Mouse (Mus musculus) embryonic facial prominence, embryonic 13.5 days (tissue): ENCODE measurements around the gene Lad1. TPM values are rescaled to one million over a fixed set of nuclear protein-coding genes. Genes with fewer than 3 reads are reported as not detected.

Source experiments
- ATAC-seq: fragments of 200-750 bp; cut with Nextera tagmentation; 2 replicates; pipeline ENCODE4 v1.8.0; 2017; ENCODE audit warnings: low read depth; ENCODE audit not compliant: insufficient number of reproducible peaks, insufficient read depth, low FRiP score, low TSS enrichment
- H3K27ac ChIP-seq: fragments of 300-500 bp; sonication (generic); 2 replicates; pipeline ENCODE4 v1.5.1; 2015; ENCODE audit warnings: moderate library complexity, mild to moderate bottlenecking, inconsistent platforms
- H3K27me3 ChIP-seq: fragments of 300-500 bp; sonication (generic); 2 replicates; pipeline ENCODE4 v1.6.1; 2015; ENCODE audit warnings: mild to moderate bottlenecking, inconsistent platforms
- H3K36me3 ChIP-seq: fragments of 300-500 bp; sonication (generic); 2 replicates; pipeline ENCODE4 v1.6.1; 2015; ENCODE audit warnings: mild to moderate bottlenecking, inconsistent platforms
- H3K4me1 ChIP-seq: fragments of 300-500 bp; sonication (generic); 2 replicates; pipeline ENCODE4 v1.6.1; 2015; ENCODE audit warnings: inconsistent platforms
- H3K4me2 ChIP-seq: fragments of 300-500 bp; sonication (generic); 2 replicates; pipeline ENCODE4 v1.6.1; 2015; ENCODE audit warnings: moderate library complexity, mild to moderate bottlenecking, inconsistent platforms
- H3K4me3 ChIP-seq: fragments of 300-500 bp; sonication (generic); 2 replicates; pipeline ENCODE4 v1.5.1; 2015; ENCODE audit warnings: mild to moderate bottlenecking, inconsistent platforms
- H3K9ac ChIP-seq: fragments of 300-500 bp; sonication (generic); 2 replicates; pipeline ENCODE4 v1.6.1; 2015; ENCODE audit warnings: mild to moderate bottlenecking, inconsistent platforms
- H3K9me3 ChIP-seq: fragments of 300-500 bp; sonication (generic); 2 replicates; pipeline ENCODE4 v1.6.1; 2016; ENCODE audit warnings: inconsistent platforms
- WGBS: fragments of 180-500 bp; shearing (Covaris S2); methylation state at CpG from one replicate; pipeline ENCODE4 v1.1.7; 2015; ENCODE audit warnings: mixed read lengths; 5-methylcytosine and 5-hydroxymethylcytosine counted together
- polyA plus RNA-seq: library from polyadenylated mRNA; unstranded; fragments of >200 nt; fragmentation: Nextera tagmentation; extraction: Ambion mirVana; gene quantifications from 2 replicates; pipeline ENCODE4 v1.2.1, GENCODE M21; 2015

The Lad1 gene
- polyA plus RNA-seq, 1 experiment from 2014 or later: 13.2 TPM

- Histone ChIP-seq H3K27me3 (no peaks in the 10 kb centered on the region), H3K9ac (no peak overlapping the region), H3K4me3 (no peak overlapping the region), H3K4me2 (no peak overlapping the region), H3K4me1 (peaks cover 11% of the 10 kb centered on the region), H3K36me3 (no peaks in the 10 kb centered on the region), H3K9me3 (no peaks in the 10 kb centered on the region), H3K27ac (no peak overlapping the region)
- 75% methylated on average over 12 of the region's 12 CpGs for WGBS
- no peak; the same call in 1 of the 2 replicates for ATAC-seq
Observed at GRCm38 (mm10) chr1:135850722-135851512, 32.5 kb downstream of the Lad1 start.

GRCm38 (mm10) chr1:135852044-135852756 lies 33.8 kb downstream of the Lad1 start:
- 47% methylated on average over 13 of the region's 13 CpGs for WGBS
- Histone ChIP-seq H3K9ac (no peak overlapping the region), H3K4me1 (peaks cover 11% of the 10 kb centered on the region), H3K36me3 (no peaks in the 10 kb centered on the region), H3K4me2 (no peak overlapping the region), H3K27ac (no peak overlapping the region), H3K4me3 (no peak overlapping the region), H3K9me3 (no peaks in the 10 kb centered on the region), H3K27me3 (no peaks in the 10 kb centered on the region)
- ATAC-seq: no peak

- no peak for ATAC-seq
- 79% methylated on average over 4 of the region's 4 CpGs for WGBS
- peaks cover 11% of the 10 kb centered on the region for H3K4me1 ChIP-seq
- no peak overlapping the region for H3K4me3 ChIP-seq
- no peak overlapping the region for H3K9ac ChIP-seq
- no peaks in the 10 kb centered on the region for H3K36me3 ChIP-seq
- H3K4me2 ChIP-seq: no peak overlapping the region
- H3K27me3 ChIP-seq: no peaks in the 10 kb centered on the region
- H3K9me3 ChIP-seq: no peaks in the 10 kb centered on the region
- H3K27ac ChIP-seq: no peak overlapping the region
Observed at GRCm38 (mm10) chr1:135853200-135853599, 34.8 kb downstream of the Lad1 start.

GRCm38 (mm10) chr1:135854591-135855343 lies 36.4 kb downstream of the Lad1 start:
- Histone ChIP-seq H3K9ac (no peak overlapping the region), H3K27ac (no peak overlapping the region), H3K36me3 (no peaks in the 10 kb centered on the region), H3K9me3 (no peaks in the 10 kb centered on the region), H3K4me1 (peaks cover 11% of the 10 kb centered on the region), H3K4me2 (no peak overlapping the region), H3K27me3 (no peaks in the 10 kb centered on the region), H3K4me3 (no peak overlapping the region)
- WGBS: 83% methylated on average over 6 of the region's 6 CpGs
- no peak for ATAC-seq

- Histone ChIP-seq H3K9ac (no peak overlapping the region), H3K4me2 (no peak overlapping the region), H3K4me3 (no peak overlapping the region), H3K4me1 (peaks cover 11% of the 10 kb centered on the region), H3K9me3 (no peaks in the 10 kb centered on the region), H3K27me3 (no peaks in the 10 kb centered on the region), H3K27ac (no peak overlapping the region), H3K36me3 (no peaks in the 10 kb centered on the region)
- 88% methylated on average over 1 of the region's 1 CpGs for WGBS
- no peak for ATAC-seq
Observed at GRCm38 (mm10) chr1:135855344-135855687, 36.9 kb downstream of the Lad1 start.

- 57% methylated on average over 4 of the region's 4 CpGs for WGBS
- no peak overlapping the region for H3K9ac ChIP-seq
- no peak overlapping the region for H3K4me2 ChIP-seq
- no peaks in the 10 kb centered on the region for H3K36me3 ChIP-seq
- H3K9me3 ChIP-seq: no peaks in the 10 kb centered on the region
- H3K27me3 ChIP-seq: no peaks in the 10 kb centered on the region
- ATAC-seq: no peak
- no peak overlapping the region for H3K27ac ChIP-seq
- peaks cover 11% of the 10 kb centered on the region for H3K4me1 ChIP-seq
- no peak overlapping the region for H3K4me3 ChIP-seq
Observed at GRCm38 (mm10) chr1:135856070-135856469, 37.7 kb downstream of the Lad1 start.

- Histone ChIP-seq H3K9me3 (no peaks in the 10 kb centered on the region), H3K27ac (no peak overlapping the region), H3K36me3 (no peaks in the 10 kb centered on the region), H3K4me3 (no peak overlapping the region), H3K9ac (no peak overlapping the region), H3K27me3 (no peaks in the 10 kb centered on the region), H3K4me1 (peaks cover 4% of the 10 kb centered on the region; the same call in 1 of the 2 replicates), H3K4me2 (no peak overlapping the region)
- ATAC-seq: no peak
- WGBS: 57% methylated on average over 11 of the region's 11 CpGs
Observed at GRCm38 (mm10) chr1:135857137-135857775, 38.9 kb downstream of the Lad1 start.

- no peaks in the 10 kb centered on the region for H3K9me3 ChIP-seq
- no peak overlapping the region for H3K9ac ChIP-seq
- no peaks in the 10 kb centered on the region for H3K27me3 ChIP-seq
- H3K36me3 ChIP-seq: no peaks in the 10 kb centered on the region
- H3K27ac ChIP-seq: no peak overlapping the region
- H3K4me1 ChIP-seq: no peaks in the 10 kb centered on the region
- H3K4me3 ChIP-seq: no peak overlapping the region
- ATAC-seq: no peak
- H3K4me2 ChIP-seq: no peak overlapping the region
- WGBS: 92% methylated on average over 7 of the region's 7 CpGs
Observed at GRCm38 (mm10) chr1:135858533-135858932, 40.1 kb downstream of the Lad1 start.

GRCm38 (mm10) chr1:135861091-135861490 lies 42.7 kb downstream of the Lad1 start:
- Histone ChIP-seq H3K4me1 (no peaks in the 10 kb centered on the region), H3K9me3 (no peaks in the 10 kb centered on the region), H3K27me3 (0 out of 2 replicates have a peak, but pooled peaks cover 2% of the 10 kb centered on the region), H3K4me2 (no peak overlapping the region), H3K36me3 (no peaks in the 10 kb centered on the region), H3K27ac (no peak overlapping the region), H3K9ac (no peak overlapping the region), H3K4me3 (no peak overlapping the region)
- ATAC-seq: no peak
- 73% methylated on average over 5 of the region's 5 CpGs for WGBS

GRCm38 (mm10) chr1:135861980-135862552 lies 43.7 kb downstream of the Lad1 start:
- H3K9me3 ChIP-seq: no peaks in the 10 kb centered on the region
- H3K4me3 ChIP-seq: no peak overlapping the region
- H3K27me3 ChIP-seq: 0 out of 2 replicates have a peak, but pooled peaks cover 3% of the 10 kb centered on the region
- no peaks in the 10 kb centered on the region for H3K36me3 ChIP-seq
- H3K4me1 ChIP-seq: no peaks in the 10 kb centered on the region
- H3K27ac ChIP-seq: no peak overlapping the region
- 69% methylated on average over 9 of the region's 9 CpGs for WGBS
- no peak for ATAC-seq
- no peak overlapping the region for H3K4me2 ChIP-seq
- no peak overlapping the region for H3K9ac ChIP-seq

GRCm38 (mm10) chr1:135862561-135862960 lies 44.2 kb downstream of the Lad1 start:
- Histone ChIP-seq H3K27me3 (0 out of 2 replicates have a peak, but pooled peaks cover 3% of the 10 kb centered on the region), H3K9me3 (no peaks in the 10 kb centered on the region), H3K36me3 (no peaks in the 10 kb centered on the region), H3K4me2 (no peak overlapping the region), H3K27ac (no peak overlapping the region), H3K9ac (no peak overlapping the region), H3K4me1 (no peaks in the 10 kb centered on the region), H3K4me3 (no peak overlapping the region)
- no peak for ATAC-seq
- 78% methylated on average over 5 of the region's 5 CpGs for WGBS
